Mouse (Mus musculus) right cerebral cortex, postnatal 10 days (tissue): ENCODE measurements around the gene Tcp1.
"Not testable (repeated sequence)": the region's sequence is repeated elsewhere in the genome, so short reads cannot be mapped to it uniquely, and the experiment has no call there.

ENCODE experiments used
- DNase-seq, 2 experiments: peaks; one replicate each; pipeline ENCODE4 v3.0.0; 2021; ENCODE audit warnings: low spot score in 2 of 2

Tcp1 gene

GRCm38 (mm10) chr17:12915488-12915880 is at the start of gene Tcp1:
Tcp1 (plus strand) TSS chr17:12915701.
- peak; percentile 46 to 47 for DNase-seq

- peak in 1 of 2 experiments; percentile 58 for DNase-seq
Measured at GRCm38 (mm10) chr17:12866853-12867252, 48.6 kb upstream of the Tcp1 start.

- no peak for DNase-seq
Measured at GRCm38 (mm10) chr17:12868043-12868442, 47.5 kb upstream of the Tcp1 start, which contains the start of gene Mas1. Mas1 (minus strand) TSS chr17:12868143.

- DNase-seq: no peak
Measured at GRCm38 (mm10) chr17:12868640-12869039, 46.9 kb upstream of the Tcp1 start.

GRCm38 (mm10) chr17:12872275-12873028 is 43.0 kb upstream of the Tcp1 start:
- DNase-seq: peak; percentile 41 to 56

DNA sequence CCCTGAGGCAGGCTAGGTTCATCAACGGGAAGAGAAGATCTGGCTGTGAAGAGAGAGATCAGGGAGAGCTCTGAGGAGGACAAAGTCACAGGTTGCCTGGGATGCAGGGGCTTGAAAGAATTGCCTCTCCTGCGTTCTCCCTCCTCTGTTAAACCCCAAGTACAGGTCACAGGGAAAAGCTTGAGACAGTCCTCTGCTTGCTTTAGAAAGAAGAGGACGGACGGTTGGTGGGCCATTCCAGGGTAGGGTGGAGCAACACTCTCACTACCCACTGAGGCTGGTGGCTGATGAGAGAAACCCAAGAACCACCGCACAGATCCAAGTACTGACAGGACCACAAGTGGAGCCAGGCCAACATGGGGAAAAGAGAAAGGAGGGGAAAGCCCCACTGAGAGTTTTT is 39.8 kb upstream of the Tcp1 start, which contains the start of gene Mrgprh:
Mrgprh (plus strand) TSS at position 301 of the 400 bp plus-strand sequence.
- no peak for DNase-seq

DNA sequence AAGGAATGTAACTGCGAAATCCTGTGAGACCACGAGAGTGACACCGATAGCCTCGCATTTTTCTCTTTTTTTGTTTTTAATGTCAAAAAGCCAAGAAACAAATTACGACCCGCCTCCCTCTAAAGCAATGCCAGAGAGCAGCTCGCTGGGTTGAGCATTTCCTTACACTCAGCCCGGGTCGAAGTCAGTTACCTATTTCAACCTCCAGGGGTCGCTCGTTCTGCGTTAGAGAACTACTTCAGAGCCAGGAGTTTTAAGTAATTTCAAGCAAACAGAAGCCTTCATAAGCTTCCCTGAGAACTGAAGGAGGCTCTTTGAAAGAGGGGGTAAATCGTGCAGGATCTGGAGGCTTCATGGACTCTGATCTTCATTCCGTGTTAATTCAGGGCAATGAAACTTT is 35.3 kb upstream of the Tcp1 start:
- peak; percentile 89 to 90 for DNase-seq

GRCm38 (mm10) chr17:12881216-12881615 is 34.3 kb upstream of the Tcp1 start:
- DNase-seq: no peak

GRCm38 (mm10) chr17:12886620-12887019 is 28.9 kb upstream of the Tcp1 start:
- DNase-seq: no peak

- no peak for DNase-seq
Measured at GRCm38 (mm10) chr17:12887021-12887775, 28.3 kb upstream of the Tcp1 start.

DNA sequence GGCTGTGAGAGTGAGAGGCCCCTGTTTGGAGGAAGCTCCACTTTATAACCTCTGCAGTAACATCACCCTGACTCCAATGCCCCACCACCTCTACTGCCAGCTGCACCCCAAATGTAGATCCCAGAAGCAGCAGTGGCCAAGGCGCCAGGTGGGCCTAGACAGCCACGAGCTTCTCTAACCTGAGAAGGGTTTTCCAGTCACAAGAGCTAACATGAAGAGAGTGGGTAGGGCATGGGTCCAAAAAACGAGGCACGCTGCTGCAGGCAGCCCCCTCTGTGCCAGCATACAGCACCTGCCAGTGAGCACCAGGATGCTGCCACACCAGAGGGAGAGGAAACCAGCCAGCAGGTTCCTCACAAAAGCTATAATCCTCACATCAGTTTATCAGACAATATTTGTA is 24.4 kb upstream of the Tcp1 start:
- DNase-seq: no peak

- DNase-seq: no peak
Measured at GRCm38 (mm10) chr17:12892033-12892432, 23.5 kb upstream of the Tcp1 start.

DNA sequence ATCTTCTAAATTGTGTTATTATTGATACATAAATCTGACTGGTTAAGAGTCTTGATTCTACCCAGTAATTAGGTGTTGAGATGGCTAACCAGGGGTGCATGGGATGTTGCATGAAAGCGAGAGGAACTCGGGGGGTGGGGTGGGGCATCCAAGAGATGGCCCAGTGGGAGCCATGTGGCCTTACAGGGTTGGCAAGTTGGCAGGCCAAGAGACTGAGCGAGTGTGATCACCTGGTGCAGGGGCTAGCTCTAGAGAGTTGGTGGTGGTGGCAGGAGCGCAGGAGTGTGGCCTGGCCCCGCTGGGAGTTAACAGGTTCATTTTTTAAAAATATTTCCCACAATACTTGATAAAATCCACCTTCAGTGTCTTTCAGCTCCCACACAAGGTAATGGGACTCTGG is 17.8 kb upstream of the Tcp1 start:
- no peak for DNase-seq

GRCm38 (mm10) chr17:12898607-12899006 is 16.9 kb upstream of the Tcp1 start:
- DNase-seq: not testable (repeated sequence)

DNA sequence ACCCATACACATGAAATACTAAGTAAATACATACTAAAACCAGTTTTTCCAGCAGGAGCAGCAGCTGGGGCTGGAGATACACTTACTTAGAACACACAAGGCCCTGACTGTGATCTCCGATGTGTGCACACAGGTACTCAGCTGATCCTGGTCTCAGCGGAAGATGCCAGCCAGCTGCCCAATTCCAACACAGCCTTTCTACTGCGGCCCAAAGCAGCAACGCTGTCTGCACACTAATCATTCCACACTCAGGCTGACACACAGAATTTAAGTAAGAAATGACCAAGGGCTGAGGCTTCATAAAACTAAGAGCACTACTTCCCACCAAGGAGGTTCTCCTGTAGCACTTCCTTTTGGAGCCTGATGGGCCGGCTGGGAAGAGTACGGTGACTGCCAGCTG is 13.2 kb upstream of the Tcp1 start:
- no peak for DNase-seq

GRCm38 (mm10) chr17:12903372-12904333 is 11.8 kb upstream of the Tcp1 start:
- no peak for DNase-seq

GRCm38 (mm10) chr17:12904349-12904748 is 11.2 kb upstream of the Tcp1 start:
- no peak for DNase-seq

GRCm38 (mm10) chr17:12905810-12906209 is 9.7 kb upstream of the Tcp1 start:
- no peak for DNase-seq

- DNase-seq: no peak
Measured at GRCm38 (mm10) chr17:12906436-12906835, 9.1 kb upstream of the Tcp1 start.

GRCm38 (mm10) chr17:12909361-12910280 is 5.9 kb upstream of the Tcp1 start, which contains the start of gene Pnldc1:
Pnldc1 (minus strand) TSS chr17:12910230.
- DNase-seq: no peak

GRCm38 (mm10) chr17:12910391-12910790 is 5.1 kb upstream of the Tcp1 start:
- DNase-seq: no peak
